Mouse (Mus musculus): Measurements from ENCODE around the gene Primpol. TPM values are rescaled to one million over a fixed set of nuclear protein-coding genes. Genes with fewer than 3 reads are reported as not detected.
"Not testable (repeated sequence)": the region's sequence is repeated elsewhere in the genome, so short reads cannot be mapped to it uniquely, and the experiment has no call there.

Gene Primpol
- total RNA-seq, 2 experiments from 2014 or later: 3.4 to 5.8 TPM

- DNase-seq (ENCODE audit: extremely low spot score in 1 of 2, low spot score in 1 of 2): no peak
Measured at GRCm38 (mm10) chr8:46606930-46607329, 10.1 kb downstream of the Primpol start.

- DNase-seq (ENCODE audit: extremely low spot score in 1 of 2, low spot score in 1 of 2): no peak
Measured at GRCm38 (mm10) chr8:46603587-46603986, 13.4 kb downstream of the Primpol start.

- DNase-seq (ENCODE audit: extremely low spot score in 1 of 2, low spot score in 1 of 2): no peak
Measured at GRCm38 (mm10) chr8:46600959-46601707, 15.9 kb downstream of the Primpol start.

GRCm38 (mm10) chr8:46599314-46599904, 17.6 kb downstream of the Primpol start:
- no peak for DNase-seq (ENCODE audit: extremely low spot score in 1 of 2, low spot score in 1 of 2)

- no peak for DNase-seq (ENCODE audit: extremely low spot score in 1 of 2, low spot score in 1 of 2)
Measured at GRCm38 (mm10) chr8:46598753-46599152, 18.3 kb downstream of the Primpol start.

GRCm38 (mm10) chr8:46598114-46598513, 18.9 kb downstream of the Primpol start:
- DNase-seq (ENCODE audit: extremely low spot score in 1 of 2, low spot score in 1 of 2): no peak

GRCm38 (mm10) chr8:46597411-46597810, 19.6 kb downstream of the Primpol start:
- DNase-seq (ENCODE audit: extremely low spot score in 1 of 2, low spot score in 1 of 2): no peak

GRCm38 (mm10) chr8:46596530-46596929, 20.5 kb downstream of the Primpol start:
- DNase-seq (ENCODE audit: extremely low spot score in 1 of 2, low spot score in 1 of 2): no peak

- DNase-seq (ENCODE audit: extremely low spot score in 1 of 2, low spot score in 1 of 2): no peak
Measured at GRCm38 (mm10) chr8:46595593-46595992, 21.4 kb downstream of the Primpol start.

- DNase-seq (ENCODE audit: extremely low spot score in 1 of 2, low spot score in 1 of 2): no peak
Measured at GRCm38 (mm10) chr8:46593772-46594171, 23.2 kb downstream of the Primpol start.

GRCm38 (mm10) chr8:46593067-46593466, 23.9 kb downstream of the Primpol start:
- DNase-seq (ENCODE audit: extremely low spot score in 1 of 2, low spot score in 1 of 2): no peak

- DNase-seq (ENCODE audit: extremely low spot score in 1 of 2, low spot score in 1 of 2): no peak
Measured at GRCm38 (mm10) chr8:46588663-46589062, 28.3 kb downstream of the Primpol start.

- no peak for DNase-seq (ENCODE audit: extremely low spot score in 1 of 2, low spot score in 1 of 2)
Measured at GRCm38 (mm10) chr8:46587911-46588310, 29.1 kb downstream of the Primpol start.

GRCm38 (mm10) chr8:46585576-46585975, 31.4 kb downstream of the Primpol start:
- no peak for DNase-seq (ENCODE audit: extremely low spot score in 1 of 2, low spot score in 1 of 2)

- DNase-seq (ENCODE audit: extremely low spot score in 1 of 2, low spot score in 1 of 2): not testable (repeated sequence)
Measured at GRCm38 (mm10) chr8:46584328-46584727, 32.7 kb downstream of the Primpol start.

- DNase-seq (ENCODE audit: extremely low spot score in 1 of 2, low spot score in 1 of 2): no peak
Measured at GRCm38 (mm10) chr8:46578794-46579193, 38.2 kb downstream of the Primpol start.

GRCm38 (mm10) chr8:46573964-46574363, 43.0 kb downstream of the Primpol start:
- no peak for DNase-seq (ENCODE audit: extremely low spot score in 1 of 2, low spot score in 1 of 2)

GRCm38 (mm10) chr8:46573446-46573845, 43.6 kb downstream of the Primpol start:
- DNase-seq (ENCODE audit: extremely low spot score in 1 of 2, low spot score in 1 of 2): no peak

GRCm38 (mm10) chr8:46570673-46571072, 46.3 kb downstream of the Primpol start:
- DNase-seq (ENCODE audit: extremely low spot score in 1 of 2, low spot score in 1 of 2): no peak

GRCm38 (mm10) chr8:46569659-46570441, 47.2 kb downstream of the Primpol start:
- DNase-seq (ENCODE audit: extremely low spot score in 1 of 2, low spot score in 1 of 2): no peak

GRCm38 (mm10) chr8:46568942-46569341, 48.1 kb downstream of the Primpol start:
- DNase-seq (ENCODE audit: extremely low spot score in 1 of 2, low spot score in 1 of 2): no peak
